Mouse (Mus musculus) regulatory T cell (primary cell): ENCODE measurements around the gene Mul1.

Source experiments
- in situ Hi-C: fragments of 300-600 bp; cut with MboI, MseI; formaldehyde crosslinking; loops from one replicate; pipeline ENCODE4 v1.15.1; 2025; ENCODE audit warnings: high pct_unique_total_duplicates

Mul1 gene

DNA sequence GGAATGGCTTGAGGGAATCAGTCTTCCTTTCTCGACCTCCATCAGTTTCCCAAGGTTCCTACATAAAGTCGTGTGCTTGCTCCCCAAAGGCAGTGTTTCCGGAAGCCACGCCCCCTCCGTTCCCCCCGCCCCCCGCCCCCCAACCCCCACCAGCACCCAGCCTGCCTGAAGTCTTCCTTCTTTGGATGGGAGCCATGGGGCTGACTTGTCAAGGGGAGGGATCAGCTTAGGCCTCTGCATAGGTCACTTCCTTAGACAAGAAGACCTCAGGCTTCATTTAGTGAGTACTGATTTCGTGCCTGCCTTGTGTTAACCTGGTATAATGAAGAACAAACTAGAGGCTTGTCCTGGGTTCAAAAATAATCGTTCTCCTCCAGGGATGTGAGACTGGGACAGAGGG lies 26.4 kb downstream of the Mul1 start:
- in situ Hi-C loops: no loop called here

DNA sequence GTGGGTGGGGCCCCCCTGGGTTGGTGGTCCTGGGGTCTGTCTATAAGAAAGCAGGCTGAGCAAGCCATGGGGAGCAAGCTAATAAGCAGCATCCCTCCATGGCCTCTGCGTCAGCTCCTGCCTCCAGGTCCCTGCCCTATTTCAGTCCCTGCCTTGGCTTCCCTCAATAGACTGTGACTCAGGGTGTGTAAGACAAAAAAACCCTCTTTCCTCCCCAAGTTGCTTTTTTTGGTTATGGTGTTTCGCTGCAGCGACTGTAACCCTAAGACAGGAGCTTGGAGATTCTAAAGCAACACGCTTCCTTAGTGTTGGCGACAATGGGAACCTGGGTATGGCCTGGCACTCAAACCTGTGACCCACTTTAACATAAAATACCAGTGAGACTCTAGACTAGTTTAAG lies 27.0 kb downstream of the Mul1 start:
- in situ Hi-C loops: no loop called here

DNA sequence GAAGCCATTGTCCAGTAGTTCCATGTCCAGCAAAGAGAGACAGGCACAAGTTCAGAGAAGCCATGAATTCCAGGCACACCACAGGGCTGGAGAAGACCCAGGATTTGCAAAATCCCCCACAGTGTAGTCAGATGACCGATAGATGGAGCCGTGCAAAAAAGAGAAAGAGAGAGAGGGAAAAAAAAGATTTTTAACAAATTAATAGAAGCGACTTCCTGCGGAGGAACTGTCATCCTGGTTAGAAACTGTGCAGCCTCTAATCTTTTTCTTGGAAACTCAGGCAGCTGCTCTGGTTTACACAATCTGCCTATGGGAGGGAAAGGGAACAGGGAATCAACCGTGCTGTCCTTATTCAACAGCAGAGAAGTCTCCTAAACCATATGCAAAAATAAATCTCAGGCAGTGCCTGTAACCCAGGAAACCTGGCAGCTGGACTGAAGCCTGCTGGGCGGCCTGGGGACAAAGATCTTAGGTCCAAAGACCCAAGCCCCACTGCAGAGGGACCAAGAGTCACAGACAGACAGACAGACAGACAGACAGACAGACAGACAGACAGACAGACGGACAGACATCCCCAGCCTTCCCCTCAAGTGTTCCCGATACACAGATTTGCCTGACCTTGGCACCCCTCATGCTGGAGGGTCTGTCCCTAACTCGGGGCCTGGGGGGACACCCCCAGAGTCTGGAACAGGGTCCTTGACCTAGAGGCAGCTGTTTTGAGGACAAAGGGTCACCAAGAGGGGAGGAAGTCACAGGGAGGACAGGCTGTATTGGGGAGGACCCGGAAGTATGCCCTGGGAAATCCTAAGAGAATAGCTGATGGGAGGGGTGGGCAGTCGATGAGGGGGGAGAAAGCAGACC lies 28.7 kb downstream of the Mul1 start:
- in situ Hi-C loops: no loop called here

DNA sequence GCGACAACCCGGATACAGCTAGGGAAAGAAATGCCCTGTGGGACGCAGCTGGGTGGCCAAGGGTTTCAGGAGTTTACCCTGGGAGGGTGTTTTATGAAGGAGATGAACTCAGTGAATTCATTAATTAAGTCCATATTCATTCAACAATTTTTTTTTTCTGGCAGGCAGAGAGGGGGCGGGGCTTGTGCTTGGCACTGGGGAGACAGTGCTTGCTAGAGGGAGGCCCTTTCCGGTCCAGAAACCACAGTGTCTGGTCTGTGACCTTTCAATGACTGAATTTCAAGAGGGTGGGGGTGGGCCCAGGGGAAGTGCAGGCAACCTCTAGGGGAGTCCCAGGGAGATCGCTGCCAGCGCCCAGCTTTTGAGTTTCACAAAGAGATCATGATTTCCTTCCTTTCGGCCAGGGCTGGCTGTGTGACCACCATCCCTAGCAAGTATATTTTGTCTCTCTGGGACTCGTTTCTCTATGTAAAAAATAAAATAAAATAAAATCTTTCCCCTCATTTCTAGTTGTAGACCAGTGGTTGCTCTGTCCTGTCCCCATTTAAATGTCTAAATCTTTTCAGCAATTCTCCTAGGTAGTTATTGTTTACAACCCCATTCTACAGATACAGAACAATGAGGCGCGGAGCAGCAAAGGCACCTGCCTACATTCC lies 29.5 kb downstream of the Mul1 start:
- in situ Hi-C loops: no loop called here

DNA sequence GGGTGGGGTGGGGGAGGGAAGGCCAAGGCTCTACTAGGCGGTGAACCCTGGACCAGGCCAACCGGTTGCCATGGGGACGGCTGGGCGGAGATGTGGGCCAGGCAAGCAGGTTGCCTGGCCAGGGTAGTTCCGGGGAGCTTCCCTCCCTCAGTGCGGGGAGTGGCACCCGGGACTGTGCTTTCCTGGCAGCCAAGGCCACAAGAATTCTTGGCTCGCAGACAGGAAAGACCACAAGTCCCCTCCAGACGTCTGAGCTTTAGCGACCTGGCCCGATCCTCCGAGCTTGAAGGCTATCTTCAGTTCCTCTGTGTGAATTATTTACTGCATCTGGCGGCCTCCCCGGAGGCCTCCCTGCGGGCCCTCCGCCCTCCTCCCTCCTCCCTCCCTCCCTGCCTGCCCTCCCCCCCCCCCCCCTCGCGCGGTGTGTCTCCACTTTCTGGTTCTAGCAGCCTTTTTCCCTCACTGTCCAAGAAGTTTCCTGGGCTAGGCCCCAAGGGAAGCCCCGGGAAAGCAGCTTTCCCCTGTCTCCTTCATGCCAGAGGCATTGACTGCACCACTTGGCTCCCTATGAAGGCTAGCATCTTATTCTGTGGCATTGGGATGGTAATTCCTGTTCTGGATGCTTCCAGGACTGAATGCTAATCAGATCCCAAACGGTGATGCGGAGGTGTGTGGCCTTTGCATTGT lies 30.3 kb downstream of the Mul1 start:
- in situ Hi-C loops: no loop called here

DNA sequence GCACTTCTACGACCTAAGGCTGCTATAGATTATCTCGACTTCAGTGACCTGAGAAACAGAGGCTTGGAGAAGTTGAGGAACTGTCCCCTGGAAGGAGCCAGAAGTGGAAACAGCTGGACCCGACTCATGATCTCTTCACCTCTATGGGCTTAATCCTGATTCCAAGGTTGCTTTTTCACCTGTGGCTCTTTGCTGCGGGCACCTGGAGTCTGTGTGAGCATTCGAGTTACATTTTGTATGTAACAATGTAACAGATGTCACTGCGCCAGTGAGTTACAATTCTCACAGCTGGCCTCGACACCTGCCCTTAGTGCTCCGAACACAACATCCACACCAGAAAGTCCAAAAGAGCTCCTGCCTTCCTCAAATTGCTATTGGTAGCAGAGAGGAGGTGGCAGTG lies 31.0 kb downstream of the Mul1 start:
- in situ Hi-C loops: no loop called here

DNA sequence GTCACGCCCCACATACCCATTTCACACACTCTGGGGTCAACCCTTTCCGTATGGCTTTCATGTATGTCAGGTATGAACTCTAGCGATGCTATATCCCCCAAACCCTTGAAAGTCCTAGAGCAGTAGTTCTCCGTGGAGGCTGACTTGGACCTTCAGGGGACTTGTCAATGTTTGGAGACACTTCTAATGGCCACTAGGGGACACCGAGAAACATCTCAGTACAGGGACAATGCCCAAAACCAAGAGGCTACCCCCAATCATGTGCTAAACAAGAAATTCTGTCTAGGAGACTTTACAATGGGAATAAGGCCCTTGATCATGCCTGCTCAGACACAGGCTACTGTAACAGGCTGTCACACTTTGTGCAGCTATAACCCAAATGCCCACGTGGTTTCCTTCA lies 32.2 kb downstream of the Mul1 start:
- in situ Hi-C loops: no loop called here

DNA sequence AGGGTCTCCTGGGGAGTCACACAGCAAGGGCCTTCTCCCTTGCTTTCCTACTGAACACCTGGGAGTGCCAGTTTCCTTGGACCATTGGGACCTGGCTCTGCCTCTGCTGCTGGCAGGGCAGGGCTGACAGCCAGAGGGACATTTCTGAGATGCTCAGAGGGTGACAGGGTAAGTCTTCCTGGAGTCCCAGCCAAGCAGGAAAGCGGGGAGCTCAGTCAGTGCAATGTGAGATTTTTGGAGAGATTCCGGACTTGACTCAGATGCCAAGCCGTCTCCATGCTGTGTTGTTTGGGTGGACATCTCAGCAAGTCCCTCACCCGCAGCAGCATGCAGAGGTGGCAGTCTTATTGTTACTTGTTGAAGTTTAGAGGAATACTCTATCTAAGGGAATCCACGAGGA lies 33.0 kb downstream of the Mul1 start:
- in situ Hi-C loops: no loop called here

DNA sequence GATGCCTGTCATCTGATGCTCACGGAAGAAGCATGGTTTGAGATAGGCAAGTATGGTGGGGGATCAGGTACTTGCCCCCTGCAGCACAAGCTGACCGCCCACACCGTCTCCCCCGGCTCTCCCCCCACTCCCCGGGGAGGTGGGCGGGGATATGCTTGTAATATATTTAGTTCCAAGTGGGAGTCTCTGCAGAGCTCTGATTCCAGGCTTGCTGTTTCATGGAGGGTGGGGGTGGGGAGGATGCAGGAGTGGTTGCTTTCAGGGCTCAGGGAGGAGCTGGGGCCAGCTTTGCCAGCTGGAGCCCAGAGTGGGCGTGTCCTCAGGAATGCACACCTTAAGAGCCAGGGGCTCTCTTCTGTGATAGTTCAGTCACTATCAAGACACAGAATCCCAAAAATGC lies 34.6 kb downstream of the Mul1 start:
- in situ Hi-C loops: no loop called here

DNA sequence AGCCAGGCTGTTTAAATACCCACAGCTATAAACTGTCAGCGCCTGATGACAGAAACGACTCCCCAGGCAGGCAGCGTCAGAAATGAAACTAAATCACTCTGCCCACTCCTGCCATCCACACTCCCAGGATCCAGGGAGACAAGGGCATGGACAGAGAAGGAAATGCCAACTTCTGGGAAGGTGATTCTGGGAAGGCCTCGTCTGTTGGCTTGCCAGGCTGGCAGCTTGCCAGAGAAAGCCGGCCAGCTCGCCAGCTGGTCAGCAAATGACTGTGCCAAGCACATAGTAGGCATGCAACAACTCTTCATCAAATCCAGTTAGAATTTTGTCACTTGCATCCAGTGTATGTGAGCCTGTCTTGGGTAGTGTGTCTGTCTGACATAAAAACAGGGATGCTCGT lies 36.8 kb downstream of the Mul1 start:
- in situ Hi-C loops: no loop called here

DNA sequence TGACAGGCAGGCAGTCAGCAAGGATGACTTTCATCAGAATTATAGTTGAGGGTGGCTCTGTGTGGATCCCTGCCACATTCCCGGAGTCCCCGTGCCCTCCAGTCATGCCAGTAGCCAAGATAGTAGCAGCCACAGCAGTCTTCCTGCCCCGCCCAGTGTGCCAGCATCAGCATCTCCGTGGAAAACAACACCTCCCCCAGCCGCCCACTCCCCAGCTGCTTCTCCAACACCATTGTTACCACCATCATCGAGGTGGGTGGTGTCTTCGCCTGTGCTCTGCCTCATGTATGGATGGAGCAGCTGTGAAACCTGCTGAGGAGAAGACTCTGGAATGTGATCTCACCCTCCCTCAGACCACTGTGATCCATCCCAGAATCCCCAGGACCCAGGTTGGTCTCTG lies 45.1 kb downstream of the Mul1 start:
- in situ Hi-C loops: no loop called here

DNA sequence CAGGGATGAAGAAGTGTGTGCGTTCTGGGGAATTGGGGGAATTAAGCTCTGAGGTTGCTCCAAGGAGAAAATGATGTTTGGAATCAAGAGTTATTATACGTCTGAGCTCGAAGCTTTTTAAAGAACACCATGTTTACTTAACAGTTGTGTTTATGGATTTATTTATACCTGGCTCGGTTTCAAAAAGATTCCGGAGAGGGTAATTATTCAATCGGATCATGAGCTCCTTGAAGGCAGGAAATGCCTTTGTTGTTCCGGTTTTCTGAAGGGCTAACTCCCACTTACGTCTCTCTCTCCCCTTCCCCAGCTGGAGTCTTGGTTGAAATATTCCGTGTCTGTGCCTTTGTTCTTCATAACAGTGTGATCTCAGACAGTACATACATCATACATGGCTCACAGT lies 46.5 kb downstream of the Mul1 start:
- in situ Hi-C loops: no loop called here

DNA sequence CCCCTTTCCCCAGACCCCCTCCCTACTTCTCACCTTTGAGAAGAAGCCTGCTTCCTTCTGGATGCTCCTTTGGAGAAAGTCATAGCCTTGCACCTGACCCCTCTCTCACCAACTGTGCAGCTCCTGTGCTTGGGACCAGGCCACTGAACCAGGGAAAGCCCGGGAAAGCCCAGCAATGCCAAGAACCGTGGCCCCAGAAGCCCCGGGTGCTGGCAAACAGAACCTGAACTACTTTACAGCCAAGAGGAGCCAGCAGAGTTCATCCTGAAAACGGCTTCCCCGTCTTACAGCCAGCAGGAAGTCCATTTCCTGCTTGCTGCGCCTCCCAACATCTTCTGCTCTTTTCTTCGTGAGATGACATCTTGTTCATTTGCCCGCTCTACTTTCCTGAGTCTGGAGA lies 48.2 kb downstream of the Mul1 start:
- in situ Hi-C loops: no loop called here

DNA sequence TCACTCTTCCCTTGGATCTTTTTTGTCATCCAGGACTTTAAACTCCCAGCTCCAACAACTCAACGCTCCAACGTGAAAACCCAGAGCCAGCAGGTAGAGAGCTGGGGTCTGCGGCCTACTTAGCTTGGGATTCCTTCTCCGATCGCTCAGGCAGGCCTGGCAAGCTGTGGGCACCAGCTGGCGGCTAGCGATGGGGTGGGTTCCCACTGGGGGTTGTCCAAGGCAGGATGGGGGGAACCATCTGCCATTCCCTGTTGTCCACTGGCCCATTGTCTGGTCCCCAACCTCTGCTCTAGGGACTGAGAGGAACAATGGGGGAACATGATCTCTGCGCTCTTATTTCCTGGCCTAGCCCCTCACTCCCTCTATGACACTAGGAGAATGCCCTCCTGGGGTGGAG lies 53.8 kb downstream of the Mul1 start:
- in situ Hi-C loops: no loop called here

DNA sequence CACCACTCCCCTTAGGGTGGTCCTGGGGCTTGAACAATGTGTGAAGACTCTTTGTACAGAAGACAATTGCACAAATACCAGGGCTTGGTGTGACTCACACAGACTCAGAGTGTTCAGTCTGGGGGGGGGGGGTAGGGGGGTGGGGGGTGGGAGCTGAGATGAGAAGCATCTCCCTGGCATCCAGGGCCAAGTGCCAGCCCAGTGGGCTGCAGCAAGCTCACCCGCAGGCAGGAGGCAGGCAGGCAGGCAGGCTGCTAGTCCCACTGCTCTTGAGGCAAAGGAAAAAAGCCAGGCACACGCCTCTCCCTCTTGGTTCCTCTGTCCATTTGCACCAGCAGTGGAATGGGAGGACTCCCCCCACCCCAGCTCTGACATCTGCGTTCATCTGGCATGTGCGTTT lies 56.6 kb downstream of the Mul1 start:
- in situ Hi-C loops: no loop called here
